Mouse (Mus musculus) layer of hippocampus, adult 9-11 months (tissue): ENCODE measurements around the gene Ncan.

ENCODE experiments used
- DNase-seq: peaks from one replicate; pipeline ENCODE4 v3.0.0; 2022

Gene Ncan

GRCm38 (mm10) chr8:70120667-70121066 is at the start of gene Ncan:
Gene Ncan (minus strand): TSS chr8:70120873.
- DNase-seq: peak; percentile 86

- DNase-seq: no peak
These were observed 49.4 kb upstream of the Ncan start for GRCm38 (mm10) chr8:70170116-70170515.

GRCm38 (mm10) chr8:70166504-70167110 is 45.9 kb upstream of the Ncan start:
- DNase-seq: no peak

- no peak for DNase-seq
These were observed 42.6 kb upstream of the Ncan start for GRCm38 (mm10) chr8:70163316-70163715.

- DNase-seq: no peak
These were observed 39.3 kb upstream of the Ncan start for GRCm38 (mm10) chr8:70160015-70160414.

- DNase-seq: no peak
These were observed 38.5 kb upstream of the Ncan start for GRCm38 (mm10) chr8:70159211-70159610.

GRCm38 (mm10) chr8:70158069-70158853 is 37.6 kb upstream of the Ncan start:
- DNase-seq: peak; percentile 54

GRCm38 (mm10) chr8:70157240-70157800 is 36.6 kb upstream of the Ncan start:
- no peak for DNase-seq

GRCm38 (mm10) chr8:70152537-70153257 is 32.0 kb upstream of the Ncan start:
- no peak for DNase-seq

- DNase-seq: no peak
These were observed 29.5 kb upstream of the Ncan start for GRCm38 (mm10) chr8:70150158-70150557.

- DNase-seq: no peak
These were observed 27.3 kb upstream of the Ncan start for GRCm38 (mm10) chr8:70147678-70148607.

GRCm38 (mm10) chr8:70139981-70140380 is 19.3 kb upstream of the Ncan start:
- DNase-seq: no peak

- DNase-seq: peak; percentile 99
These were observed 18.6 kb upstream of the Ncan start, which contains the start of the genes Rfxank, Borcs8 and Mef2b for GRCm38 (mm10) chr8:70139026-70139857. Gene Rfxank (minus strand): TSS chr8:70139154. Gene Borcs8 (plus strand): TSS chr8:70139499. Gene Mef2b (plus strand): TSS chr8:70139711.

- DNase-seq: no peak
These were observed 17.2 kb upstream of the Ncan start for GRCm38 (mm10) chr8:70137890-70138289.

GRCm38 (mm10) chr8:70136591-70136990 is 15.9 kb upstream of the Ncan start:
- DNase-seq: no peak

- DNase-seq: no peak
These were observed 14.3 kb upstream of the Ncan start for GRCm38 (mm10) chr8:70134931-70135330.

- DNase-seq: no peak
These were observed 13.4 kb upstream of the Ncan start for GRCm38 (mm10) chr8:70134086-70134485.

GRCm38 (mm10) chr8:70131166-70131883 is 10.7 kb upstream of the Ncan start, which contains the start of gene Nr2c2ap:
Gene Nr2c2ap (plus strand): TSS chr8:70131333.
- peak; percentile 83 for DNase-seq

GRCm38 (mm10) chr8:70130066-70130465 is 9.4 kb upstream of the Ncan start:
- DNase-seq: no peak

GRCm38 (mm10) chr8:70129309-70129952 is 8.8 kb upstream of the Ncan start:
- peak; percentile 90 for DNase-seq
